Mouse (Mus musculus) right cerebral cortex, postnatal 10 days (tissue): ENCODE measurements at regions not wholly inside any gene's neighbourhood (a gene's known extent, or its start where the extent isn't known, plus 50 kb on each side); places are given as distances from the start of the nearest gene placed in this dataset.
A peak's percentile ranks its signal among the peaks of the same experiment; 100 is the strongest.

Experiments used
- DNase-seq, 2 experiments: peaks; one replicate each; pipeline ENCODE4 v3.0.0; 2021; ENCODE audit warnings: low spot score in 2 of 2

DNA sequence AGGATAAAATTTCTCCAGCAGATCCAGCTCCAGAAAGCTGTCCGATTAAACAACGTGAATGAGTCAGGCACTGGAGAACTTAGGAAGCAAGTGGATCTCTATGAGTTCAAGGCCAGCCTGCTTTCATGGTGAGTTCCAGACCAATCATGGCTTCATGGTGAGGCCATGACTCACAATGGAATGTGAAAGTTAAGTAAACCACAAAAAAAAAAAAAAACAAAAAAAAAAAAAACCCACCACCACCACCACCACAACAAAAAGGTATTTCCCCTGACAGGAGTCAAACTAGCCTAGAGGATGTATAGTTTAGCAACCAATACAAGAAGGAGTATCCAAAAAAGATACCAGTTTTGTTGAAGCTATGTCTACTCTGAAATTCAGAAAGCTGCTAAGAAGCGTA lies 188.5 kb upstream of the Adgrl2 start:
- DNase-seq: no peak

DNA sequence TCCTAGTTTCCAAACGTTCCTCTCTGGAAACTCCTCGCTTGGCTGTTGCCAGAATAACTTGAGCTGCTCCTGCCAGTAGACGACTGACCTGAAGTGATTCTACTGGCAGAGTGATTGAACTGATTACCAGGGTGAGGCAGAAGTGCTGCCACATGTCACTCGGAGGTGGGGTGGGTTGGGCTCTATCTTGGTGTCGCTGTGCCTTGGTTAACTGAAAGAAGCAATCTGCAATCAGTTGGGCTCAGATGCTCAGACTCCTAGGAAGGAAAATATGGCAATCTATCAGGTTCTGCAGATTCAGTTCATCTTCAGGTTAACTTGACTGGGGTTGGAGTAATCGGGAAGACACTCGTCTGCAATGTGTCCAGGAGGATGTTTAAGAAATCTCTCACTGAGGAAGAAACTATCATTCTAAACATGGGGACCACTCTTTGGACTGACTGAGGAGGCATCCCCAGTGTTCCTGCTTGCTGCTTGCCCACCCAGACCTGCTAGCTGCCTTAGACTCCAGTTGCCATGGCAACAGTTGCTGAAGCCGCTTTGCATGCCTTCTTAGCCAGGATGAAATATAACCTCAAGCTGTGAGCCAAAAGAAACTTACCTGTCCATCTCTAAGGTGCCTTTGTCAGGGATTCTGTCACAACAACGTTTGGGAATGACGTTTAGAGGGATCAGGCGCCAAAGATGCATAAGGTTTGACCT lies 184.5 kb upstream of the Adgrl2 start:
- peak; percentile 67 to 82 for DNase-seq

DNA sequence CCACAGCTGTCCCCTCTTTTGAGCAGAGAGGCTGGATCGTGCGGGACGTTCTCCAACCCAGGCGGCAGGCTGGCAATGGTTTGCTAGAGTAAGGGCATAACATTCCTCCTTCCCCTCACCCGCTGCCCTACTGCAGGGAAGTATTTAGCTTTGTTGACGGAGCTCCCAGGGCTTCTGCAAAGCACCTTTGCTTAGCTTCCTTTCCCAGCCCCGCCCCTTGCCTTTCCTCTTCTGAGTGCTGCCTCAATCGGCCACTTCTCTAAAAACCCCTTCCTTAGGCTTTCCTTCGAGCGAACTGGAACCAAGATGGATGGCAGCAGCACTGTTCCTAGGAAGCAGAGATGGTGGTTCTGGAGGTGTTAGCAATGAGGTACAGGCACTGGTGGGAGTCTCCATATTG lies 183.2 kb upstream of the Adgrl2 start:
- DNase-seq: peak; percentile 34 to 36

DNA sequence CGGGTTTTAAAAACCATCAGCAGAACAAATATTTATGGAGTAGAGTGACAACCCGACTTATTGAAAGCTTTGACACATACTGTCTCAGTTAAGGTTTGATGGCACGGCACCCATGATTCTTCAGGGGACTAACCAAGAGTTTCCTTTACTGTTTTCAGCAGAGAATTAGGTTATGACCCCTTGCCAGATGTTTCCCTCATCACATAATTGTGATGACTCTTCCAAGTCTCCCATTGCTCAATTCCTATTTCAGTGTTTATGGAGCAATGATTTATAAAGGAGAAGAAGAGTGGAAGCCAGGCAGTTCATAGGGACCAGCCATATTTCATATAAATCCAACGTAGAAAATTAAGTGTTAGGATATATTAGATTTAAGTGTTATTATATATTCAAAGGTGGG lies 181.4 kb upstream of the Adgrl2 start:
- DNase-seq: no peak

DNA sequence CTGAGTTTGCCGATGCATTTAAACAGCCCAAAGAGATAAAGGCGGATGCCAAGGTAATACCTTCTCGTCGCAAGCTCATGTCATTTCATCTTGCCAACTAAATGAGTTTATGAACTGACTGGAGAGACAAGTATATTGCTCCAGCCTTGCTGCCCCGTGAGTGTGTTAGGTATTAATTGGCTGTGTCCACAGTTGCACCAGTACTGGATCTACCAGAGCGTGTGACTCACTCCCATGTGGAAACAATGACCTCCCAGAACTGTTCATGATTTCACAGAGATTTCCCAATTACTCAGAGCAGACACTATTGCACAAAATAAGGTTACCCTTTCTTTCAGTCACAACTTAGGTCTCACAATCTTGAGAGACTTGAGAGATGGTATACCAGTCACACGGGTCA lies 179.8 kb upstream of the Adgrl2 start:
- no peak for DNase-seq

DNA sequence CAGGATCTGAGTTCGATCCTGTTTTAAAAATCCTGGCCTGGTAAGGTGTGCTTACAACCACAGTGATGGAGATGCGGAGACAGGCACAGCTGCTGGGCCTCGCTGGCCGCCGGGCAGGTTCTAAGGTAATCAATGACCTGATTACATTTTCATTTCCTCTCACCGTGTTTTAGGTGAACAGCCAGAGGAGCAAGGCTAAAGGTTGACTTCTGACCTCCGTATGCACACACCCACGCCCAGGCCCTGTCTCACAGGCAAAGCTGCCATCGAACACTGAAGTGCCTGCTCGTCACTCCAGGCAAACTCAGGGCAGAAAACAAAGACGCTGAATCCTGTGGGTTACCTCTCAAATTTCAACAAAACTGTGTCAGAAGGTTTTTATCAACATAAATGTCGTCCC lies 179.1 kb upstream of the Adgrl2 start:
- no peak for DNase-seq

DNA sequence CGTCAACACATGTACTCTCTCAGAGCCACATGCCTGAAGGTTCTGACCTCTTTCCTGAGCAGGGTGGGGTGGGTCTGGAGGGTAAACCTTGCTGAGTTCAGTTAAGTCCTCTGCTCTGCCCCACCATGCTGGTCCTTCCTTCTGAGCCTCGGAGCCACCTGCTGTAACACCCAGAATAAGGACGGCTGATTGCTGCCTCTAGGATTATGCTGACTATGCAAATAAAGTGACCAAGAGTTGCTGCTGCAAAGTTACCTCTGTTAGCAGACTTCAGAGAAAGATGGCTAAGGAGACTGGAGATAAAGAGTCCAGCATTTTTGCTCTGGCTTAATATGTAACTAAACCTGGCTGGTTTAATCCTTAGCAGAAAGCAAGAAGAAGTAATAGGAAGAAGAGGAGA lies 177.6 kb upstream of the Adgrl2 start:
- DNase-seq: no peak

DNA sequence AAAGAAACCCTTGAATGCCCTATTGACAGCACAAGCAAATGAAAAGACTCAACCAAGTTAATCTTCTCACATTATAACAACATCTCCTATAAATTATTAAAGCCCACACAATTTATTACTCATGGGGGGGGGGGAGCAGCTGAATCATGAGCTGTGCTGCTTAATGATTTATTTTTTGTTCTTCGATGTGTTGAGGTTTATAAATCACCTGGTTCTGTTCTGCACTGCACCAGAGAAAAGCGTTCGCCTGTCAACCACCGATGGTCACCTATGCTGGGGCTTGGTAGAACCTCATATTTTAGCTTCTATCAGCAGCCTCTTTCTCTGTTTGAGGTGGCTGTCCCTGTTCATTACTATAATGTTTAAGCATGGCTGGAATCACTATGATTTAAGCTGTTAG lies 174.4 kb upstream of the Adgrl2 start:
- no peak for DNase-seq

DNA sequence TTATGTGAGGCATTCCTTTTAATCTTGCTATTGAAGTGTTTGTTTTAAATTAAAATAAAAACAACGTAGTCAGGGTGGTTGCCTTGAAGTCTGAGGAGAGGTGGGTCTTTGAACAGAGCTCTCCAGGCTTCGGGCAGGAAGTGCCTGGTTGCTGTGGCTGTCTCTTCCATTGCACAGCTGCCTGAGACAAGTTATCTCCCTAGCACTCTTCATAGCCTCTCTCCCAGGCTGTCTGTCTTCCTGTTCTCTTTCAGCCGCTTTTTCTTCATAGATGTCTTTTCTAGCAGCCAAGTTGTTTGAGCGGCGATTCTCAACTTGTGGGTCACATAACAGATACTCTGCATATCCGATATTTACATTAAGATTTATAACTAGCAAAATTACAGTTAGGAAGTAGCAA lies 173.2 kb upstream of the Adgrl2 start:
- no peak for DNase-seq

DNA sequence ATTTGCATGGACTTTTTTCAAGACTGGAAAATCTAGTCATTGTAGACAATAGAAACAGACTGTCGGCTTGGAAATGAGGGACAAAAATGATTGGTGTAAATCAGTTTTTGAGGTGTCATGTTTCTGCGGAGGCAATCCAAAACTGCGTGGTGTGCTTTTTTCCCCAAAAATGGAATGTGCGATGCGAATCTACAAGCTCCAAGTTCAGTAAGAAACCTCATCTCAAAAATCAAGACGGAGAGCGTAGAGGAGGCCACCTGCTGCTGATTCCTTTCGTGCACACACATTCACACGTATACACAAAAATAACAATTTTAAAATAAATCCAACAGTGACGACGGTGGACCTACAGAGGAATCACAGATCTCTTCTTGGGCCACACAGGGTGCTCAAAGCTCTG lies 170.5 kb upstream of the Adgrl2 start:
- DNase-seq: peak in 1 of 2 experiments; percentile 33

DNA sequence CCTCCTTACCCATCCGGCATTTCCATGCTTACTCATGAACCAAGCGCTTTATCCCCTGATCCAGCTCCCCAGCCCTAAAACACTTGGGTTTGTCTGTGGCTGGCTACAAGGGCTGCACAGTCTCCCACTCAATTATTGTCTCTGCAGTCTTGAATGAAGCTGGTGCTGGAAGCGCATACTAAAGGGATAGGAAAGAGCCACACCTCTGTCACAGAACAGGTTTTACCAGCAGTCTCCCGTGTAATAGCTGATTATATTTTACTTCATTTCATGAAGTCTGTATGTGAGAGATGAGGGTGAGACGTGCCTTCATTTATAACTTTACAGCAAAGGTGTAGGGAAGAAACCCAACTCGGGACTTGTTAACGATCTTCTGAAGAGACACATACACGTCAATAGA lies 167.0 kb upstream of the Adgrl2 start:
- no peak for DNase-seq

DNA sequence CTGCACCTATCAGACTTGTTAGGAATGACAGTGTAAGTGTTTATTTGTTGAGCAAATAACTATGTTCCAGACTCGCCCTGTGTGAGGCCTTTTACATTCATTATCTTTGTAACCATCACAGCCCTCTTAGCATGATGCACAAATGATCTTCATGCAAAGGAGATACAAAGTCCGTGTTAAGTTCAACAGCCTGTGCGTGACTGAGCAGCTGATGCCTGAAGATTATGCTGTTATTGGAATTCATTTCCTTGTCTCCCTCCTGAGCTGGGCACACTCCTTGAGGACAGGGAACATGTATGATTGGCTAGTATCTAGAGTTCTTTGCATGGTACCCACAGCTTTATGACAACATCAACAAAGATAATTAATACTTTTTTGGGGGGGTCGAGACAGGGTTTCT lies 162.0 kb upstream of the Adgrl2 start:
- DNase-seq: no peak

DNA sequence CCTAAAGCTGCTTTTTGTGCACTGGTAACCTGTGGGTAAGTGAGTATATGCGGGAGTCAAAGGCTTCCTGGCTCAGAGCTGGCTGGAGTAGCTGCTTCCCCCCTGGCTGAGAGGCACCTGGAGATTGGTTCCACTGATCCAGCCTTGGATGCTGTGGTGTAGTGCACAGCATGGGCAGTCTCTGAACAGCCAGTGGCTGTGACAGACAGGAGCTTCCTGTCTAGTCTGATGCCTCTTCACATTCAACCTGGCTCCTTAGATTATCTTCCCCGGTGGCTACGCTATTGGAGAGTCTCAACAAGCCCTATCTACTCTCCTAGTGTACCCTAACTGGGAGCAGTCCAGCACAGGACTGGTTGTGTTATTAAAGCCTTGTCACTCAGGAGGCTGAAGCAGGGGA lies 160.4 kb upstream of the Adgrl2 start:
- no peak for DNase-seq

DNA sequence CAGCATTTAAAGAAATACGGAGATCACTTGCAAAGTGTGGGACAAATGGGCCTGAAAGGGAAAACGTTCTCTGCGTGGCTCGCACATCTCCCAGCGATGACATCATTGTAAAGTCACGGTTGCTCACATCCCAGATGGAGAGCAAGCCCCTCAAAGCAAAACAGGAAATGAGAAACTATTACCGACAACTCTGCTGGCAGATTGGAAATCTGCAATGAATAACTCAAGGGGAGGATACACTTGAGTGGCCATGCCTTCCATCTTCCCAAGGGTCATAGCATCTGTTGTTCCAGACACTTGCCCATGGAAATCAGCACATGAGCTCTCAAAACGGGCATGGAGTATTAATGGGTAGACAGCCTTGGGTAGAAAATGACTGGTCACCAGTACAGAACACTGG lies 158.3 kb upstream of the Adgrl2 start:
- no peak for DNase-seq

DNA sequence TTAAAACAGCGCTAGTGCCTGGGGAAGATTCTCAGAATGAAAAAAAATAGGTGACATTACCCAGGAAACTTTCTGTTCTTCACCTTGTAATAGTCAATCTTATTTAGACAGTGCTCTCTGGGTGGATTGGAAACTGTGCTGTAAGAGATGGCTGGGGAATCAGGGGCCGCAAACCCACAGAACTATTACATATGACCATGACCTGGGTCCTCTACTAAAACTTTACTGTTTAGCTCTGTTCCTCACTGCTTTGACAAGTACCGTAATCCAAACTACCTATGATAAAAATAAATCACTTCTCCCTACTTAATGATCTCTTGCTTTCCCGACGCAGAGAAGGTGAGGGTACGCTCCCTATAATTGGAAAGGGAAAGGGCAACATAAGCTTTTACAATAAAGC lies 157.6 kb upstream of the Adgrl2 start:
- DNase-seq: no peak

DNA sequence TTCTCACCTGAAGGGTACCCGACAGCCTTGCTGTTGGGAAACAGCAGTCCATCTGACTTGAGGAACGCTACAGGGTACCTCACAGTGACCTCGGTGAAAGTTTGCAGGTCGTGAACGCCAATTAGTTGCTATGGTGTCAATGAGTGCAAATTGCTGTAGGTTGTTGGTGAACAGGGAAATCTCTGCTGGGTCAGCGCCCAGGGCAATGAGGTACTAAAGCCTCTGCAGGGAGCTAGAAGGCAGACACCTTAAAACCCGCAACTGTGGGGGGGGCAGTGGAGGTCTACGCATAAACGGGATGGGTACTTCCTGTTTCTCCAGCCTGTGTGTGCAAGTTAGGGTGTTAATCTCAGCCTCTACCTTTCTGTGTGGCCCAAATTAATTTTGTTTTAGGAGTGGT lies 156.3 kb upstream of the Adgrl2 start:
- DNase-seq: no peak

DNA sequence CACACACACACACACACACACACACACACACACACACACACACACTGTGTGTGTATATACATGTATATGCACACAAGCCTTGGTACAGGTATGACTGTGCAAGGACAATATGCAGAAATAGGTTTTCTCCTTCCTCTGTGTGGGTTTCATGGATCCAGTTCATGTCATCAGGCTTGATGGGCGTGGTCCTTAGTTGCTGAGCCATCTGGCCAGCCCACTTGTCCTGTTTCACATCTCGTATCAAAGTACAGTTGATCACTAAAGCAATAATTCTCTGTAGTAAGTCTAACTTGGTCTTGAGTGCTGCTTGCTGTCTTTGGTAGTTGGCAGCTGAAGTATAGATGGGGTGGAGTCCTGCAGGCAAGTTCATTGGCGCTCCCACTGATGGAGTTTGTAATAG lies 150.1 kb upstream of the Adgrl2 start:
- DNase-seq: no peak

DNA sequence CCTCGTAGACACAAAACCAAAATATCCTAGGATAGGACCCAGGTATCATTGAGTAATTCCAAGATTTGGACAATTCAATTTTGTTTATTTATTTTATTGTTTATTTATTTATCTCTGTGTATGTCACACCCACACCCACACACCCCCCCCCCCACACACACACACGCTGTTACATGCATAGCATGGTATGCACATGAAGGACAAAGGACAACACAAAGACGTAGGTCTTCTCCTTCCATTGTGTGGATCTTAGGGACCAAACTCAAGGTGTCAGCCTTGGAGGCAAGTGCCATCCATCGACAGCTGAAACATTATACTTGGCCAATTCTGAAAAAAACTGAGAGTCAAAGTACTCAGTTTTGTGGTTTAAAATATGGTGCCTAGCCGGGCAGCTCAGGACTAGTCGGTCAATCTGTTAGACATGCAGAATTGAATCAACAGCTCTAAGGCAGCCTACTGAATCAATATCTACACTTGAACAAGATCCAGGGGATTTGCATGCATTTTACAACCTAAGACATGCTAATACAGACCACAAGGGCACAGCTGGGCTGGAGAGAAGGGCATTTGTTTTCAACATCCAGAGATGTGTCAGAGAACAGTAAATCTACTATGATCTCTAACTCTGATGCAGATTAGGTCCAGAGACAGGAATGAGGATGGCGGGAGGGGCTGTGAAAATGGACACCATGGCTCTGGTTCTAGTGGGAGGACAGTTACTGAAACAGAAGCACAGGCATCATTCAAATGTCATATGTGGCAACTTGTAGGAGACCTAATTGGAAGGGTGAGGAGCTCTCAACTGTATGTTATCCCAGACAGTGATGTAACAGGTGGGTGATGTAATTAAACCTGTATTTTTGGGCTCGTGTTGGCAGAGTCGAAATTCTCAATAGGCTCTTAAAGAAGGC lies 143.9 kb upstream of the Adgrl2 start:
- no peak for DNase-seq

DNA sequence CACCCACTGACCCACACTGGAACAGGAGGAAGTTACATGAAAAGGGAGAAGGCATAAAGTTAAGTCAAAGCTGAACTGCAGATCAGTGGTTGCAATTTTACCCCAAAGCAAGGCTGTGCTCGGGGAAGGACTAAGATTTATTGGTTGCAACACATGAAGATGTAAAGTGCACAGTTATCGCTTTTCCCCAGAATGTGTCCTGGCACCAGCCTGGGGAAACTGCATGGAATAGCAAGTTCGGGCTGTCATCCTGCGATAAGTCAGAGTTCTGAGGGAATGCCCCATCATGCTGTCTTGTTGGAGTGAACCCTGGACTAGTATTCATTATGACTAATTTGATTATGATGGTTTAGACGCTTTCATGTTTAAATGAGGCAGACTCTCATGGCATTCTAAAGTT lies 128.5 kb upstream of the Adgrl2 start:
- DNase-seq: no peak

DNA sequence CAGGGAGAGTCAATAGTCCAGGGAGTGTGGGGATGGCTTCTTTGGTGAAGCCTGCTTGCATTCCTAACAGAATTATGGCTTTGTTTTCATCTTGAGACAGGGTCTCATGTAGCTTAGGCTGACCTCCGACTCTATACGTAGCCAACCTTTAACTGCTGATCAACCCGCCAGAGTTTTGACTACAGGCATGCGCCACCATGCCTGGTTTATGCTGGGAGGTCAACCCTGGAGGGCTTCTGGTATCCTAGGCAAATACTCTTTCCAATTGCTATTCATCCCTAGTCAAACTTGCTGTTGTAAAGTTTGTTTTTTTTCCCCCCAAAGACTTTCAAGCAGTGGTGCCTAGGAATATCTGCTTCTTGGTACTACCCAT lies 127.3 kb upstream of the Adgrl2 start:
- no peak for DNase-seq

DNA sequence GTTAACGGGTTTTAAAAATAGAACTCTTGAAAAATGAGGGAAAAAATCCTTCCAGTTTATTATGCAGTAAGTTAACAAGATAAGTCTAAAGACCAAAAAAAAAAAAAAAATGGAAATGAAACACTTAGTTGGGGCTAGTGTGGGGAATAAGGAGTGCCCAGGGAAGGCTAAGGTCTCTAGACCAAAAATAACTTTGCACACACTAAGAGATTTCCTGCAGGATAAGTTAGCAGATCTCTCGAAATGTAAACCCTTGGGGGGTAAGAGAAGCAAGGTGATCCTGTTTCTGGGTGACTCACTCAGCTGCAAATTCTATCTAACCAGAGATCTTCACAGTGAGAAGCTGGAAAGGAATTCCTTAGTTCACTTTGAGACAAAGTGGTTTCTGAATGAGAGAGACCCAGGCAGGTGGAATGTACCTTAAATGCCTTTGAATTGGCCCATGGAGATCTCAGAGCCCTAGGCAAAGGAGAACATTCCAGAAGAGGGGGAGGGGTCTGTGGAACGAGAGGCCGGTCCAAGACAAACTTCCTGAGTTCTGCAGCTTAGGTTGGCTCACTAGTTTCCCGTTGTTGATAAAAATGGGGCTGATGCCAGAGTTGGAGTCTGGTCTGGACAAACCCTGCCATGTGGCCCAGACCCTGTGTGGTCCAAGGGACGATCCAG lies 126.8 kb upstream of the Adgrl2 start:
- DNase-seq: no peak

DNA sequence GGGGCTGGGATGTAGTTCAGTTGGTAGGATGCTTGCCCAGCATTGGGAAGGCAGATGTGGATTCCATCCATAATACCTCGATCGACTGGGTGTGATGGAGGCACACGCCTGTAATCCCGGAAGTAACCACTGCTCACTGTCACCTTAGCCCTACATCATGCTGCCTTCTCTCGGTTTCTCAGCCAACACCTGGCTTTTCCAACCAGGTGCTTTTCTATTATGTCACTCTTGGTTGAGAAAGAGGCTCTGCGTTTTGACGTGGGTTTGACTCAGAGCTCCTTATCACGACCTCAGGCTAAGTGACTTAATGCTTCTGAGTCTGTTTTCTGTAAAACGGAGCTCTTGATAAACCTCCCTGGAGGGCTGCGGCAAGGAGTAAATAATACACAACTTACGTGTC lies 126.2 kb upstream of the Adgrl2 start:
- DNase-seq: no peak

DNA sequence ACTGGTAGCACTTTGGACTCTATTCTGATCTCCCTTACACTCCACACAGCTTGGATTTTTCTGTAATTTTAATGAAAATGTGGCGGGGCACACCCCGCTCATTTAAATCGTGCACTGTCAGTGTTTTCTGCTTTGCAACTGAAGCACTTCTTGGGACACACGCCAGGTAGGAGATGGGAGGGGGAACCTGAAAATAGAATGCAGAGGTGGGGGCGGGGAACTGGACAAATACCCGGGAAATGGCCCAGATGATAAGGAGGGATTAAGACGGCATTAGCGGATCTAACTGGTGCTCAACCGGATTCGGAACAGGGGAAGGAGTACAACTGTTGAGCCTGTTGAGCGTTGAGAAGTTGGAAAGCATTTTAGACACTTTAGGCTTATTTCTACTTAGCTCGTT lies 125.5 kb upstream of the Adgrl2 start:
- DNase-seq: no peak
